Mouse (Mus musculus) stomach, embryonic 14.5 days (tissue): ENCODE measurements around the gene Kiss1r. TPM values are rescaled to one million over a fixed set of nuclear protein-coding genes. Genes with fewer than 3 reads are reported as not detected.
"Not testable (repeated sequence)": the region's sequence is repeated elsewhere in the genome, so short reads cannot be mapped to it uniquely, and the experiment has no call there.

ENCODE experiments used
- ATAC-seq: fragments of 200-750 bp; cut with Nextera tagmentation; 2 replicates; pipeline ENCODE4 v1.8.0; 2017; ENCODE audit warnings: low read depth, moderate TSS enrichment; ENCODE audit not compliant: insufficient number of reproducible peaks, insufficient read depth, low FRiP score
- H3K27ac ChIP-seq: fragments of 300-500 bp; sonication (generic); 2 replicates; pipeline ENCODE4 v1.5.1; 2014; ENCODE audit warnings: mild to moderate bottlenecking, low read length, moderate library complexity, mixed read lengths
- H3K27me3 ChIP-seq: fragments of 300-500 bp; sonication (generic); 2 replicates; pipeline ENCODE4 v1.6.1; 2014; ENCODE audit warnings: low read length, control low read depth, mixed read lengths; ENCODE audit not compliant: control insufficient read depth, insufficient read depth
- H3K36me3 ChIP-seq: fragments of 300-500 bp; sonication (generic); 2 replicates; pipeline ENCODE4 v1.6.1; 2014; ENCODE audit warnings: mild to moderate bottlenecking, control low read depth, low read length, moderate library complexity, mixed read lengths; ENCODE audit not compliant: control insufficient read depth, insufficient read depth
- H3K4me1 ChIP-seq: fragments of 300-500 bp; sonication (generic); 2 replicates; pipeline ENCODE4 v1.6.1; 2014; ENCODE audit warnings: low read length, control low read depth, mixed read lengths; ENCODE audit not compliant: control insufficient read depth, insufficient read depth
- H3K4me2 ChIP-seq: fragments of 300-500 bp; sonication (generic); replicated peaks from 2 replicates; pipeline ENCODE4 v1.6.1; 2014; ENCODE audit warnings: low read depth, low read length, control low read depth
- H3K4me3 ChIP-seq: fragments of 300-500 bp; sonication (generic); 2 replicates; pipeline ENCODE4 v1.5.1; 2014; ENCODE audit warnings: low read depth, low read length, control low read depth
- H3K9ac ChIP-seq: fragments of 300-500 bp; sonication (generic); replicated peaks from 2 replicates; pipeline ENCODE4 v1.6.1; 2014; ENCODE audit warnings: low read depth, mild to moderate bottlenecking, control low read depth, low read length, moderate library complexity, mixed read lengths
- H3K9me3 ChIP-seq: fragments of 300-500 bp; sonication (generic); 2 replicates; pipeline ENCODE4 v1.6.1; 2016; ENCODE audit warnings: low read depth, low read length, control low read depth; ENCODE audit not compliant: control insufficient read depth
- WGBS: fragments of 180-500 bp; shearing (Covaris S2); extraction: QIAGEN DNeasy Blood & Tissue Kit; methylation state at CpG from one replicate; pipeline ENCODE4 v1.1.7; 2014; 5-methylcytosine and 5-hydroxymethylcytosine counted together
- polyA plus RNA-seq: library from polyadenylated mRNA; unstranded; fragments of >200 nt; fragmentation: Nextera tagmentation; extraction: Ambion mirVana; gene quantifications from 2 replicates; pipeline ENCODE4 v1.2.1, GENCODE M21; 2014

Gene Kiss1r
- polyA plus RNA-seq, 1 experiment from 2014 or later: 1.0 TPM

DNA sequence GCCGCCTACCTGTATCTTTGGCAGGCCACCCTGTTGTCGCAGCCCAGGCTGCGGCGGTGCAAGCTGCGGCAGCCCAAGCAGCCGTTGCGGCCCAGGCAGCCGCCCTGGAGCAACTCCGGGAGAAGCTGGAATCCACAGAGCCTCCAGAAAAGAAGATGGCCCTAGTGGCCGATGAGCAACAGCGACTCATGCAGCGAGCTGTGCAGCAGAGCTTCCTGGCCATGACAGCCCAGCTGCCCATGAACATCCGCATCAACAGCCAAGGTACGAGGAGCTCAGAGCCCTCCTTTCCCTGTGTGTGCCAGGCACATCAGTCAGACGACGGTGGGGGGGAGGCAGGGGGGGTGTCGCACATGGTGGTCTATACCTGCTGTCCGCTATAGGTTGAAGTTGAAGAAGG lies 33.9 kb downstream of the Kiss1r start:
- Histone ChIP-seq H3K27me3 (no peaks in the 10 kb centered on the region), H3K27ac (no peak overlapping the region), H3K9me3 (no peaks in the 10 kb centered on the region), H3K9ac (no peak overlapping the region), H3K4me1 (peaks cover 16% of the 10 kb centered on the region; the same call in 1 of the 2 replicates), H3K4me3 (no peak overlapping the region), H3K4me2 (no peak overlapping the region), H3K36me3 (peaks cover 44% of the 10 kb centered on the region)
- WGBS: 84% methylated on average over 18 of the region's 18 CpGs
- no peak for ATAC-seq

DNA sequence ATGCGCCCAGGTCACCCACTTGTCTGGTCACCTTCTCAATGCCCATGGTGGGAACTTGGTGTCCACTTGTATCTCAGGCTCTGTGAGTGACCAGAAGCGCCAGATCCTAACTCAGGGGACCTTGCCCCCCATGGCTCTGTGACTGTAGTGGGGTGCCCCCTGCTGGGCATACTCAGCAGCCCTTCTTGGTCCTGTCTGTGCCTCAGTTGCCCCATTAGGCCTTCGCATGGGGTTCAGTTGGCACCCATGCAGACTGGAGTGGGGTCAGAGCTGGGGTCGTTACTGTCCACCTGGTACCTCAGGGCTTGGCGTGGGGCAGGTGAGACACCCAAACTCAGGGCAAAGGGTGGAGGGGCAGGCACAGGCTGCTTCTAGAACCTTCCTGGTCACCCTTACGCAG lies 37.2 kb downstream of the Kiss1r start:
- peaks cover 37% of the 10 kb centered on the region for H3K36me3 ChIP-seq
- no peaks in the 10 kb centered on the region for H3K9me3 ChIP-seq
- H3K27me3 ChIP-seq: no peaks in the 10 kb centered on the region
- no peak overlapping the region for H3K27ac ChIP-seq
- no peaks in the 10 kb centered on the region for H3K4me1 ChIP-seq
- ATAC-seq: no peak
- no peak overlapping the region for H3K9ac ChIP-seq
- WGBS: 84% methylated on average over 6 of the region's 6 CpGs
- H3K4me2 ChIP-seq: no peak overlapping the region
- H3K4me3 ChIP-seq: no peak overlapping the region

DNA sequence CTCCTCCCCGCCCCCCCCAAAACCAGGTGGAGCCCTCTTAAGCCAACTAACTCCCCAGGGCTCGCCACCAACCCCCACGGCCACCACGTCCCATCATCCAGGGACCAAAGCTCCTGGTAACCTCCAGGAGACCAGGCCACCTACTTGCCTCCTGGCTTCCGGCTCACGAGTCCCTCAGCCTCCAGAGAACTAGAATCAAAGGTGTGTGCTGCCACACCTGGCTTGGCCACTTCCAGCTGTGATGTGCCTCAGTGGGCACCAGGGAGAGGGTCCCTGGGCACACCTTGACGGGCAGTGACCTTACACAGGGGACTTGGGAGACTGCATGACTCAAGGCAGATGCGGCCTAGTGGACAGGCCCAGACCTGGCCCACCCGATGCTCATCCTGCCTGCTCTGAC lies 38.9 kb downstream of the Kiss1r start:
- Histone ChIP-seq H3K4me2 (no peak overlapping the region), H3K4me3 (no peak overlapping the region), H3K9me3 (no peaks in the 10 kb centered on the region), H3K27me3 (no peaks in the 10 kb centered on the region), H3K27ac (no peak overlapping the region), H3K9ac (no peak overlapping the region), H3K4me1 (peaks cover 2% of the 10 kb centered on the region), H3K36me3 (peaks cover 20% of the 10 kb centered on the region)
- no peak for ATAC-seq
- 62% methylated on average over 9 of the region's 9 CpGs for whole genome bisulfite sequencing

DNA sequence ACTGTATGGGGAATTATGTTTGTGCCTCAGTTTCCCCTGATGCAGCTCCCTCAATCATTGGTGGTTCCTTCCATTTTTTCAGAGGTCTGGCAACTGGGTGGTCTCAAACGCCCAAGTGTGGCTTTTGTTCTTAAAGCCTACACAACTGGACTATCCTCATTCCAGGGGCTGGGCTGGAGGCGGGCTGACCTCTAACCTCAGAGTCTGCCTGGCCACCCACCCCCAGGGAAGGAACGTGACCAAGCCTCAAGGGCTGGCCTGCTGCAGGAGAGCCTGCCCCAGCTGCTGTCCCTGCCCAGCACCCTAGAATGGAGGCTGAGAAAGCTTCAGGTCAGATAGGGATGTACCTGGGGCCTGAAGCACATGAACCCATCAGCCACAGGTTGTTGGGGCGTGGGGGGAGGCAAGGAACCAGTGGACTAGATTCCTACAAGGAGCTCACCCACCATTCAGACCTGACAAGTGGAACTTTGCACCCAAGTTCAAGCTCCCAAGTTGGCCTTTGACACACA lies 39.9 kb downstream of the Kiss1r start:
- 31% methylated on average over 4 of the region's 4 CpGs for WGBS
- H3K4me1 ChIP-seq: peaks cover 9% of the 10 kb centered on the region
- ATAC-seq: no peak

DNA sequence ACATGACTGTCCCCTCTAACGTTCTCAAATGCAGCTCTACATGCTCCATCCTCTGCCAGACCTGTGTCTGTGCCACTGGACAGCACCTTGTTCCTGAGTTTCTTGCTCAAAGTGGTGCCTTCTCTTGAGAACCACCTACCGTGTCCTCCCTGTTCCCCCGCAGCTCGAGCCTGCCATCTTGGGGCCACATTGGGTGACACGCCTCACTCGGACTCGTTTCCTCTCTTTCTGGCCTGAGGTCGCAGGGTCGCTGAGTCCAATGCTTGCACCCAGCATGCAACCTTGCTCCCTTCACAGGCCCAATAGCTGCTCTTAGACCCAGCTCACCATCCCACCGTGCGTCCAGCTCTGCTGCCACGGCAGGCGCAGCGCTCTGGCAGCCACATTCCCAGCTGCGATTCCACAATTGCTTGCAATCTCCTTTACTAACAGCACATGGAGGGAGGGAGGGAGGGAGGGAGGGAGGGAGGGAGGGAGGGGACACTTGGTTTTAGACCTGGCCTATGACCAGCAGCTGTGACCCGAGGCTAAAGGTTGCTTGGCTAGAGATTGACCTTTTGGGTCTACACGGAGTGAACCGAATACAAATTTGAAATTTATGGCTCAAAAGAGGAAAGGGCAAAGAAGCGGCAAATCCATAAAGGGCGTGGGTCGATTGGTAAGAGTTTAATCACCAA lies 41.5 kb downstream of the Kiss1r start:
- Histone ChIP-seq H3K9ac (no peak overlapping the region), H3K4me2 (no peak overlapping the region), H3K9me3 (no peaks in the 10 kb centered on the region), H3K4me3 (no peak overlapping the region), H3K27me3 (no peaks in the 10 kb centered on the region), H3K27ac (no peak overlapping the region), H3K36me3 (peaks cover 15% of the 10 kb centered on the region), H3K4me1 (peaks cover 9% of the 10 kb centered on the region)
- no peak for ATAC-seq
- WGBS: 12% methylated on average over 21 of the region's 21 CpGs

More for the DNA sequence above, 39.9 kb downstream of the Kiss1r start:
- Histone ChIP-seq H3K36me3 (peaks cover 17% of the 10 kb centered on the region), H3K9ac (no peak overlapping the region), H3K9me3 (no peaks in the 10 kb centered on the region), H3K27ac (no peak overlapping the region), H3K27me3 (no peaks in the 10 kb centered on the region), H3K4me3 (no peak overlapping the region), H3K4me2 (no peak overlapping the region)

DNA sequence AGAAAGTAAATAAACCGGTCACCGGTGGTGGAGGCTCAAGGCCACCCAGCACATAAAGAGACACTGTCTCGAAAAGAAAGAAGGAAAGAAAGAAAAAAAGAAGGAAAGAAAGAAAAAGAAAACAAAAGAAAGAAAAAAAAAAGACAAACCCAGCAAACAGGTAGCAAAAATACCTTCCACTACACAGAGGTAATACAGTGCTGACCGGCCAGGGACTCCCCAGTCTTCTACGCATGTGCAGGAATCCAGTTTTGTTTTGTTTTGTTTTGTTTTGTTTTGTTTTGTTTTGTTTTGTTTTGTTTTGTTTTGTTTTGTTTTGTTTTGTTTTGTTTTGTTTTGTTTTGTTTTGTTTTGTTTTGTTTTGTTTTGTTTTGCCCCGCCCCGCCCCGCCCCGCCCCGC lies 42.6 kb downstream of the Kiss1r start:
- Histone ChIP-seq H3K36me3 (peaks cover 23% of the 10 kb centered on the region), H3K4me3 (peak overlapping the region; percentile 98; the same call in 1 of the 2 replicates)
- not testable (repeated sequence) for ATAC-seq, H3K27ac ChIP-seq, H3K9me3 ChIP-seq, H3K9ac ChIP-seq, H3K27me3 ChIP-seq, H3K4me2 ChIP-seq, H3K4me1 ChIP-seq
- WGBS: 33% methylated on average over 10 of the region's 10 CpGs

DNA sequence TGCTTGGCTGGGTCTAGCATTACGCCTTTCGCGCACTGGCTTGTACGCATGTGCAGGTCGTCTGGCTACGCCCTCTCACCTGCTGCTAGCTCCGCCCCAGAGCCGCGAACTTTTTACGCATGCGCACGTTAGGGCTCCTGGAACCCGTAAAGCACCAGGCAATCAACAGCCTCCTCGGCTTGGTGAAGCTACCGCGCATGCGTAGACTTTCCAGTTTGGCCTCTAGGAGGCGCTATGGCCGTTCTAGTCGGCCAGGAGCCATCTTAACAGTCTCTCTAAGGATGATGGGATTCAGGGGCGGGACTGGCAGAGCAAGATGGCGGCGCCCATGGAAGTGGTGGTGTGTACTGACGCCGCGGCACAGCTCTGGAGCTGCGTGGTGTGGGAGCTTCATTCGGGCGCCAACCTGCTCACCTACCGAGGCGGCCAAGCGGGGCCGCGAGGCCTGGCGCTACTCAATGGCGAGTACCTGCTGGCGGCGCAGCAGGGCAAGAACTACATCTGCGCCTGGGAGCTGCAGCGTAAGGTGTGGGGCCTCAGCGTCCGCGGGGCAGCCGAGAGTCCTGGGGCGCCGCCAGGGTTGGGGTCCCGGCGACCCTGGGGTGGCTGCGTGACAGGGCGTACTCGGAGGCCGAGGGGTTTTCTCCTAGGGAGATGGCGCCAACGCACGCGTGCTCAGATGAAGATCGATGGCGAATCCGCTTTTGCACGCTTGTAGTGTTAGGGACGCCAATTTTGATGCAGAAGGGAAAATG lies 43.3 kb downstream of the Kiss1r start, which contains the start of gene Wdr18:
TSS of gene Wdr18 (plus strand) at position 306 of the 755 bp plus-strand sequence.
- Histone ChIP-seq H3K4me2 (peak within 1 kb of the TSS; percentile 86), H3K9me3 (no peaks in the 10 kb centered on the region), H3K27ac (peak within 1 kb of the TSS; percentile 69; the same call in 1 of the 2 replicates), H3K4me3 (peak within 1 kb of the TSS; percentile 98), H3K9ac (peak within 1 kb of the TSS; percentile 87), H3K27me3 (no peaks in the 10 kb centered on the region), H3K36me3 (peaks cover 29% of the 10 kb centered on the region), H3K4me1 (peaks cover 9% of the 10 kb centered on the region)
- ATAC-seq: peak; percentile 94
- under 1% methylated on average over 61 of the region's 61 CpGs for WGBS

DNA sequence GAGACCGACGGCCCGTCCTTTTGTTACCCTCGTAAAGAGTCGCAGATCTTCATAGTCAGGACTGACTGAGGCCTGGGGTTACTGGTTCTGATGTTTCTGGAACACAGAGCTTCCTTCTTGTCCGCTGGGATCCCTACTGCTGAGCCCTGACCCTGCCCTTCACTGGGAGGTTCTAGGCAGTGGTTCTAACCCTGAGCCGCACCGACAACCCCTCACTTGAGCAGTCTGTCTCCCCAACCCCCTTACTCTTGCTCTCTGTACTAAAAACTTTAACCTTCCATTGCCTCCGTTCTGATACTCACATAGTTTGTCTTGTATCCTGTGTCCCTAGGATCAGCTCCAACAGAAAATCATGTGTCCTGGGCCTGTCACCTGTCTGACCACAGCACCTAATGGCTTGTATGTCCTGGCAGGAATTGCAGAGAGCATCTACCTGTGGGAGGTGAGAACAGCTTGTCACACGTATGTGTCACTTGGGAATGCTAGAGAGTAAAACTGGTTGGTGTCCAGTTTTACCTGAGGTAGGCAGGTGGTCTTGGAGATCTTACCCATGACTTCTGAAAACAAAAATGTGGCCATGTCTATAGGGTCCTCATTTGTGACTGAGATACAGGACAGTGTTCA lies 44.0 kb downstream of the Kiss1r start:
- ATAC-seq: no peak
- Histone ChIP-seq H3K4me2 (peak overlapping the region; percentile 86), H3K4me3 (peak overlapping the region; percentile 98), H3K4me1 (peaks cover 9% of the 10 kb centered on the region), H3K27ac (0 out of 2 replicates have a peak overlapping the region, but pooled peaks have one; percentile 69), H3K27me3 (no peaks in the 10 kb centered on the region), H3K9ac (peak overlapping the region; percentile 87), H3K9me3 (no peaks in the 10 kb centered on the region), H3K36me3 (peaks cover 37% of the 10 kb centered on the region)
- 9% methylated on average over 10 of the region's 10 CpGs for WGBS
